Mouse (Mus musculus) right cerebral cortex, adult 2 months (tissue): Measurements from ENCODE around the gene Sec24c.
A peak's percentile ranks its signal among the peaks of the same experiment; 100 is the strongest.
"Not testable (repeated sequence)": the region's sequence is repeated elsewhere in the genome, so short reads cannot be mapped to it uniquely, and the experiment has no call there.

Experiments used
- DNase-seq, 2 experiments: peaks; one replicate each; pipeline ENCODE4 v3.0.0; 2021 to 2022; ENCODE audit warnings: low spot score in 2 of 2

Gene Sec24c

DNA sequence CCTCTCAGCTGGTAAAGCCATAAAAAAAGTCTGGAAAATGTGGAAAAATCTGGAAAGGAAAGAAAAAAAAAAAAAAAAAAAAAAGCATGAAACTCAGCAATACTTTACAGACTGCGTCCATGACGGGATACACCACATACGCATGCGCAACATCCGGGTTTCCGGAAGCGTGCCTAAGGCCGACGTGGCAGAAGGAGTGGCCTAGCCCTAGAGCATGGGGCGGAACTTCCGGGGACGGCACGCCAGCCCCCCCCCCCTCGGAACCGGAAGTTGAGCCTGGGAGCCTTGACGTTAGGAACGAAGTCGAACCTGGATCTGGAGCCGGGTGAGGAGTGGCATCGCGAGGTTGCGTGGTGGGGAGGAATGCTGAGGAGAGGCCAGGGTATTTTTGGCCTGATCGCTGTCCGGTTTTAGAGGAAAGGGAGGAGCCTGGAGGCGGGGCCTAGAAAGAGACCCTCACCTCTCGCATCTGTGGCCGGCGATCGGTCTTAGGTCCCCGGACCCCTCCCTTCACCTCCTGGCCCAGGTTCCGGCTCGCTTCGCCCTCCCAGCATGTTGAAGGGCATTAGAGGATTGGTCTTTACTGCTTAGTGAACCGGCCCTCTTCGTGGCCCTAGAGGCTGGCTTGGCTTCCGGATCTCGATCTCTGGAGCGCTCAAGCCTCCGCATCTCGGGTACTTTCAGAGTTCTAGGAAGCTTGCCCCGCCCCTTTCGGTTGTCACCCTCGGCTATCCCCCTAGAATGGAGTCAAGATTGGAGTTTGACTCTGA lies at the start of gene Sec24c:
Sec24c (plus strand) TSS at position 245 of the 770 bp plus-strand sequence.
- peak; percentile 92 to 99 for DNase-seq

DNA sequence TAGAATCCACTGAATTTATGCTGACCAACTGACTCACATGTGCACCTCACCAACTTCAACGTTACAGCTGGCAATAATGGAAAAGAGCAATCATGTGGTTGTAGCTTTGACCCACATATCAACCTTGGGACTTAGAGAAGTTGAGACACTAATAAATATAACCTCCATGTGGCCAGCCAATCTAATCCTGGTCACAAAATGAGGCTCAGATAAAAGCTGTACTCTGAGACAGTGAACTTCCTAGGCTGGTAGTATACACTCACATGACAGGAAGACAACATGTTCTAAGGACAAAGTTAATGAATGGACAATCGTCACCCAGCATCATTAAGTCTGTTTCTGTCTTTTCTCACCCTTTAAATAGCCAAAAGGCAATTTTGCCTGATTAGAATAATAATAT lies 47.7 kb upstream of the Sec24c start:
- DNase-seq: no peak

DNA sequence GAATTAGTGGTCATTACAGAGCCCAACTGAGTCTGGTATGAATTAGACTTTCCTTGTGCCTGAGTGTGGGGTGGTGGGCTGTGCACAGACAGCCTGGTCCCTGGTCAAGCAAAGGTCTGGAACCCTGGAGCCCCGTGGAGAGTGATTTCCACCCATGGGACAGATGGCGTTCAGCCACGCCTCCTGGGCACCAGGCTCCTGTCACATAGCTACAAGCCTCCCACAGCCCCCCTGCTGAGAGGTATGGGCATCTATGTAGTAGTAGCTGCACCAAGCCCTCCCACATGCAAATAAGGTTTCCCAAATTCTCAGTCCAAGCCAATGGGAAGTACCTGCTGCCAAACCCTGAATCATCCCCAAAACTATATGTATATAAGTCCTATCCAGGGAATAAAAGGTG lies 47.1 kb upstream of the Sec24c start:
- no peak for DNase-seq

DNA sequence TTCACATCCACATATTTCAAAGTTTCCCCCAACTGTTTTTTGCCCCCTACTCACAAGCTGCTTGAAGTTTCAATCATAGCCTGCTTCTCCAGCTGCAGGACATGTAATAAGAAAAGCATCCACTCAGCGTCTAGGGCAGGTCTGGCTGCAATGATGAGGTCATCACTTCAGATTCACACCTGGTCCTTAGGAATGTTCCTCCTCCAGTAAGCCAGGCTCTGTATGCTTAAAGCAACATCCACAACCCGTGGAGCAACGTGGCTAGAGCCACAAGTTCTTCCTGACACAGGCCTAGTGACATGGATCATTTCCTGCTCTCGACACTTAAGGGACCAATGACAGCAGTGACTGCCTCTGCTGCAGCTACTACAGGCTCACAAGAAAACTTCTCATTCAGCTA lies 42.9 kb upstream of the Sec24c start:
- no peak for DNase-seq

DNA sequence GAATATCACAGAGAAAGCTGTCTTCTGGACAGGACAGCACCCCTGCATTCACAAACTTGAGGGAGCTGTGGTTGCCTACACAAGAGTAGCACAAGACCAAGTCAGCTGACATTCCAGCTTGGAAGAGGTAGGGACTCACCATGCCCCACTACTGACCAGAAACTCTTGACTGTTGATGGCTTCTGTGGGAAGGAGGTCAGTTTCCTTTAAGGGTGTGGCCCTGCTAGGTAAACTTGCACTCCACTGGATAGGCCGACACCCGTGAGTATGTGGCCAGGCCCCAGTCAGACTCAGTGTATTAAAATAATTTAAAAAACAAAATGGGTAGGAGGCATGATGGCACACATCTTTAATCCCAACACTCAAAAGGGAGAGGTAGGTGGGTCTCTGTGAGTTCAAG lies 38.6 kb upstream of the Sec24c start:
- no peak for DNase-seq

DNA sequence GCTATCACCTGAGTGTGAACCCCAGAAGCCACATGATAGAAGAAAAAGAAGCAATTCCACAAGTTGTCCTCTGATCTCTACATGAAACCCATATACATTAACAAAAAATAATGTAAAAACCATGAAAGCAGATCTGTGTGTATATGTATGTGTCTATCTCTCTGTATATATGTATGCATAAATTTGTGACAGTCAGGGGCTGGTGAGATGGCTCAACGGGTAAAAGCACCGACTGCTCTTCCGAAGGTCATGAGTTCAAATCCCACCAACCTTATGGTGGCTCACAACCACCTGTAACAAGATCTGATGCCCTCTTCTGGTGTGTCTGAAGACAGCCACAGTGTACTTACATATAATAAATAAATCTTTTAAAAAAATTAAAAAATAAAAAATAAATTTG lies 37.1 kb upstream of the Sec24c start:
- DNase-seq: not testable (repeated sequence)

DNA sequence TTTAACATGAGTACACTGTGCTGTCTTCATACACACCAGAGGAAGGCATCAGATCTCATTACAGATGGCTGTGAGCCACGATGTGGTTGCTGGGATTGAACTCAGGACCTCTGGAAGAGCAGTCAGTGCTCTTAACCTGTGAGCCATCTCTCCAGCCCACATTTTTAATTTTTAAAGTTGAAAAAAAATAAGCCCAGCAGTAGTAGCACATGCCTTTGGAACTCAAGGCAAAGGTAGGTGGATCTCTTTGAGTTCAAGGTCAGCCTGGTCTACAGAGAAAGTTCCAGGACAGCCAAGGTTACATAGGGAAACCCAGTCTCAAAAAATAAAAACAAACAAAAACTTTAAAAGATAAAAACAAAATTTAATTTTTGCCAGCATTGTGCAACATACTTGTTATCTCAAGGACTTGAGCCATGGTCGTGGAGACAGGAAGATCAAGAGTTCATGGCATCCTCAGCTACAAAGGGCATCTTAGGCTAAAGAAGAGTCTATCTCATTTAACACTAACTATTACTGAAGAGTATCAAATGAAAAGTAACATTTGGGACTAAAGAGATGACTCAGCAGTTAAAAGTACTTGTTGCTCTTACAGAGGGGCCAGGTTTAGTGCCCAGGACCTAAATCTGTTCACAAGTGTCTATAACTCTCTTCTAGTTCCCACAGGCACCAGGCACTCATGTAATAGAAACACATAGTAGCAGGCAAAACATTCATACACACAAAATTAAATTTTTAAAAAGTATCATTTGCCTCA lies 36.1 kb upstream of the Sec24c start:
- DNase-seq: no peak

DNA sequence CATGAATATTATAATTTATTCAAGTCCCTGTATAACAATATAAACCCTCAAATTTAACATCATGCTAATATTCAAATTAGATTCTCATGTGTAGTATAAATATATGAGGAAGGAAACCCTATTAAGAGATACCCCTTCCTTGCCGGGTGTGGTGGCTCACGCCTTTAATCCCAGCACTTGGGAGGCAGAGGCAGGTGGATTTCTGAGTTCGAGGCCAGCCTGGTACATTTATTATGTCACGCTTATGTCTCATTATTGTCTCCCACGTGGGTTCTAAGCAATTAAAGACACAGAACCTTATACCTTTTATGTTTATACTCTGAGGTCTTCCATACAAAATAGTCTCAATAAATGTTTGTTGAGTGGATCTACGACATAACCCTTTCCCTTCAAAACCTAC lies 35.4 kb upstream of the Sec24c start:
- DNase-seq: no peak

DNA sequence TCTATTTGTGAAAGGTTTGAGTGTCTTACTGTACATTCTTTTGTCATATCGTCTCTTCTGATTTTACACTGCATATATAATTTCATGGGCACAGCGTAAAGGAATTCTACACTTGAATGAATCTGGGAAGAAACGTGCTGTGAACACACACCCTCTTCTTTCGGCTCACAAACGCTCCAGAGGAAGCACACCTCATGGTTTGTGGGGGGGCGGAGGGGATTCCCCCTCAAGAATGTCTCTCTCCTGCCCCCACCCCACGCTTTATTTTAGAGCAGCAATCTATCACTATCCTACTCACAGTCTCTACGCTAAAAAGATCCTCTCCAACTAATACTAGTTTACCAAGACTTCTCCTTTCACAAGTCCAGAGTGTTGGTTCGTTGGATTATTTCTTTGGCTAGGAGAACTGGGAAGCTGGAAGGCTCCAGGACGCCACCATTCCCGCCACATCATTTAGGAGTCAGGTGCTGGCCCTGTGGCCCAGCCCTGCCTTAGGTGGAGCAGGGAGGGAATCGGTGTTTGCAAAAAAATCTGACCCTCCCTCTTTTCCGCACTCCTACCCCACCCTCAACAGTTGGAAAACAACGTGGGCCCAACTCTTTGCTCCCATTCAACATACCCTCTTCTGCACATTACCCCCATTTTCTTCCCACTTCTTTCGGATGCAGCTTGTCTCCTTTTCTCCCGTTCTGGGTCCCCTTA lies 34.0 kb upstream of the Sec24c start:
- peak in 1 of 2 experiments; percentile 33 for DNase-seq

DNA sequence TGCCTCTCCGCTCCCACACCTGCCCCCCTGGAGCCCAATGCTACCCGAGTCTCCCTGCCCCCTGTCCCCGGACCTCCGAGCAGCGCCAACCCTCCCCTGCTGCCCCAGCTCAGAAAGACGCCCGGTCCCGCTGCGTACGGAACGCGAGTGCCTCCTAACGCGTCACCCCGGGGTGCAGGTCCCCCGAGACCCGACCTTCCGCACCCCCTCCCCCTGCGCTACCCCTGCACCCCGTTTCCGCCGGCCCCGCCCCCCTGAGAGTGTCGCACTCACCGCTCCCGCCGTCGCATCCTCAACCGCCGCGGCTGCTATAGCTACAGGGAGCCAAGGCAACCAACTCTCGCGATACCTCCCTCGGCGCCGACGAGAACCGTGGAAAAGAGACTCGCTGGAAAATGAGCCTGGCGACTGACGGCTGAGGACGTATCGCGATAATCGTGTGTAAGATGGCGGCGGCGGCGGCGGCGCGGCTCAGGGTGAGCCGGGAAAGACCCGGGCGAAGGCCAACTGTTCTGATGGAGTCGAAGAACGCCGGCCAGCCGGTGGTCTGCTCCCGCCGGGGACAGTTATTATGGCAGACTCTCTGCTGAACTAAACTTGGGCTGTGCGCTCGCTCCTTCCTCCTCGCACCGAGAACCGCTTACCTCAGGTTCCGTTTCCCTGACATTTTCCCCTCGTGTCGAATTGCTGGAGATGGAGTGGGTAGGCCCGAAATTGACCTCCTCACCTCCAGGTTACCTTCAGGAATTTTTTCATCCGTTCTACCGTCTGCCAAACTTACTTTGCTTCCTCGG lies 33.3 kb upstream of the Sec24c start, which contains the start of gene Usp54:
Usp54 (minus strand) TSS at position 420 of the 794 bp plus-strand sequence.
- peak; percentile 98 to 99 for DNase-seq

DNA sequence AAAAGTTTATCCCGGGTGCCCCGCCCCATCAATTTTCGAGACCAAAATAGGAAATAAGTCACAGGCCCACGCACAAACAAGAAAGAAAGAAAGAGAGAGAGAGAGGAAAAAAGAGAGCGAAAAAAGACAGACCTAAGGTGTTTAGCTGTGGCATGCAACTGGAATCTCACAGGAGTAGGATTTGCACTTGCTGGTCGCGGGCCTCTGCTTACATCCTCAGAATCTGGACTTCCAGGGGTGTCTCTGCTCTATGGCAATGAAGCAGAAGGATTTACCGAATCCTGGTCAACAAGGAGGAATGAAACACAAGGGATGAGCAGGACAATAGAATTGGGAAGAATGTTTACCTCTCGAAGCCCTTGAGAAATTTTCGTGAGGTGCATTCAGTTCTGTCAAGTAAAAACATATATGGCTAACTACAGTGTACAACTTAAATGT lies 32.7 kb upstream of the Sec24c start:
- DNase-seq: no peak

DNA sequence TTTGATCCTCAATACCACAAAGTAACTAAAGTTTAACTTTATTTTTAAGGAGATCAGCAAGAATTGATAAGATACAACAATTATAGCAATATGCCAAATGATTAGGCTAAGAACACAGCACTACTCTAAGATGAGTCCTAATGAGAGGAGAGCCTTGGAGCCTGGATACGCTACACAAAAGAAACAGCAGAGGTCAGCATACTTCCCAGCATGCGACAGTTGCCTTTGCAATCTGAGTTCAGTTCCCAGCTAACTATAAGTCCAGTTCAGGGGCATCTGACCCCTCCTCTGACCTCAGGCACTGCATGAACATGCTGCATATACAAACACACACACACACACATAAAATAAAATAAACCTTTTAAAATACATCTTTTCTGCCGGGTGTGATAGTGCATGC lies 28.6 kb upstream of the Sec24c start:
- no peak for DNase-seq

DNA sequence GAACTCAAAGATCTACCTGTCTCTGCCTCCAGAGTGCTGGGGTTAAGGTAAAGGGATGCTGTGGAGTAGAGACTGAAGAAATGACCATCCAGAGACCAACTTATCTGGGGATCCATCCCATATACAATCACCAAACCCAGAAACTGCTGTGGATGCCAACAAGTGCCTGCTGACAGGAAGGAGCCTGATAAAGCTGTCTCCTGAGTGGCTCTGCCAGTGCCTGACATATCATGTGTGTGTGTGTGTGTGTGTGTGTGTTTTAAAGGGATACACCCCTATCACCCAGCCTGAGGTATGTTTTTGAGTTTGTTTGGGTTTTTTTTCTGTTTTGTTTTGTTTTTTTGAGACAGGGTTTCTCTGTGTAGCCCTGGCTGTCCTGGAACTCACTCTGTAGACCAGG lies 27.7 kb upstream of the Sec24c start:
- DNase-seq: no peak

DNA sequence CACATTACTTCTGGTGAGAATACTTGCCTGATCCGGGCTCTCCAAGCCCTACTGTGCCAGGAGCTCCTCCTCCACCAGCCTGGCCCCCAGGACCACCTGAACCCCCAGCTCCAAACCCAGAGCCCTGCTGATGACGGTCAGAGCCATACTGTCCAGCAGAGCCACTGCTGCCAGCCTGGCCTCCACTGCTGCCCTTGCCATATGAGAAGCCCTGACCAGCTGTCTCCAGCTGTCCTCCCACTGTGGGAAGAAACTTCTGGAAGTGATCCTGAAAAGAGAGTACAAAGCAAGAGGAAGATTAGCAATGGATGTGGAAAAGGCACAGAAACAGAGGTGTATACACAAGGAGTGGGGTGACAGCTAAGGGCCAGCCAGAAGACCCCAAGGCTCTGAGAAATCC lies 23.1 kb upstream of the Sec24c start:
- no peak for DNase-seq

DNA sequence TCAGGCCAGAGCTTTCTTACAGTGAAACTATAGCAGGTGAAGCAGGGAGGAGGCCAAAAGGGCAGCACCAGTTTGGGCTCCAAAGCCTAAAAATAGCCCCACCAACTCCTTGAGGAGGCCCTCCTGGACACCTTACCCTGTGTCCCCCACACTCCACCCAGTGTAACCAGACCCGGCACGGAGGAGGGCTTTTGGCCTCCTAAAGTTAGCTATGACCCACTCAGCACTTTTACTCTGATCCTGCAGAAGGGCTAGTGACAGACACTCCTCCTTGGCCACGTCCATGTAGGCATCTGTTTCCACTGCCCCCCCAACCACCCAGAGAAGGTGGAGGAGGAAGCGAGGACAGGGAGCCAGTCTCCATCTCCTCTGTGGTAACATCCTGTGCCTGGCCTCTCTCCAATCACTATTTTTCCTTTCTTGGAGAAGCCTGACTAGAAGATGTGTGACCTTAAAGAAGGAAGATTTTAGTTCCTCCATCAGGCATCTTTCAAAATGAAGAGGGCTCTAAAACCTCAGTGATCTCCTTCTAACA lies 22.3 kb upstream of the Sec24c start:
- DNase-seq: no peak

DNA sequence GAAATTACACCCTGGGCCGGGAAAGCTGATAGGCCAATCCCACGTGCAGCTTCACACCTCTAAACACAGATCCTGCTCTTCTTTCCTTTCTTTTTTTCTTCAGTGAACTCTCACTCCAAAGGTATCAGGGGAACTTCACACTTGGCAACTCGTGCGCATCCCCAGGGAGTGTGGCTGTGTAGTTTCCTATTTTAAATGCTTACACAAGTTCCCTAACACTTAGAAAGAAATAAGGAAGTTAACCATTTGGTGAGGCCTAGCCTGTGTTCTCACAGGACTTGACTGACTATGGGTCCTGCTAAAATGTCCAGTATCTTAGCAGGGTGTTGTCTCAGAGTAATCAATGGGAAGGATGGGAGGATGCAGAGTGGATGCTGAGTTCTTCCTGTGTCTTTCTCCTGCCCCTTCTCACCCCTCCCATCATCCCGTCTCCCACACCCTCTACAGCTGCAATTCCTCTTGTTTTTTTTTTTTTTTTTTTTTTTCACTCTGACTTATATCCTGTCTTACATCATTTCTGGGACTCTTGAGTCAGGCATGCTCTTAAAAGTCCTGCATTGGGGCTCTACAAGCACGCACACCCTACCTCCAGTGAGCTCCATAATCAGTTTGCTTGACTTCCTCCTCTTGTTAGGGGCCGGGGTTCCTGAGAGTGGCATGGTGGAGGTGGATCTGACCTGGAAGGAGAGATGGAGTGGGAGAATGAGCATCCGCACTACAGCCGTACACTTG lies 19.3 kb upstream of the Sec24c start:
- no peak for DNase-seq

DNA sequence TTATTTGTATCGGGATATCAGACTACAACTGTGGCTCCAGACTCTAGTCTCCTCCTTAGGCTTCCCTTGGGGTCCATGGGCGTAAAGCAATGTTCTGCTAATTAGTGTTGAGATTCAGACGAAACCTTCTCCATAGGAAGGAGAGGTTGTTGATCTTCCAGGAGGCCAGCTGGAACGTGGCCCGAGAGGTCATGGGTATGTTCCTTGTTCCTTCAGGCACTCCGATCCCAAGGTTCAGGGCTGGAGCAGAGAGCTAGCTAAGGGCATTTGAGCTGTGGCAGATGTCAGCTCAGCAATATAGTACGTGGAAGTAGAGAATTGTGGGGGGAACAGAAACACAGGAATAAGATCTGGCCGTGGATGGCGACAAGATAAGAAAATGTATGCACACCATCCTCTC lies 18.4 kb upstream of the Sec24c start:
- DNase-seq: no peak

DNA sequence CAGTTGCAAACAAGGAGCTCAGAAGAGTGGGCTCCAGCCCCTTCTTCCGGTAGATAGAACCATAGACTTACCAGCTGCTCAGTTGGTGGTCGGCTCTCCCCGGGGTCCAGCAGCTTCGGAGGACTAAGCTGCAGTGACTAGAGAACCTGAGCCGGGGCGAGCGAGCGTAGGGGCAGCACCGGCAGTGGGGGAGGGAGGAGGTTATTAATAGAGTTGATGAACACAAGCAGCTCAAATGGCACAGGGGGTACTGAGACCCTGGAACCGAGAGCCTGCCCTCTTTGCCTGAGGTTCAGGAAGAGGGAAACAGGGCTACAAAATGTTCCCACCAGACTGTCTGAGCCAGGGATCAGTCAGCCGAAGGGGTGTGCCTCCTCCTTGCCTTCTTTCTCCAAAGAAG lies 17.7 kb upstream of the Sec24c start, which contains the start of gene Myoz1:
Myoz1 (minus strand) TSS at position 180 of the 400 bp plus-strand sequence.
- DNase-seq: no peak

DNA sequence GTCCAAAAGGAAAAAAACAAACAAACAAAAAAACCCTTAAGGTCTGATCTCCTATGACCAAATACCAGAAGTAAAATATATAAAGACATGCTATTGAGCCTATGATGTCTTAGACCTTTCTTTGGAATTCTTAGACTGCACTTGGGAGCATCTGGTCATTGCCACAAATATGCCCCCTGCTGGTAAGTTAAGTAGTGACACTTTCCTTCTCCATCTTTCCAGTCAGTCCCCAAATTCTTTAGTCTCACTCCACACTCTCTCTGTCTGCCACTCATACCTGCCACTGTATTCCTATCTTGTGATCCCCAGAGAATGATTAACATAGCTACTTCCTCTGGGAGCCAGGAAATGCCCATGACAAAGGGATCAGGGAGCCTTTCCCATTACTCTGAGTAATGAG lies 15.8 kb upstream of the Sec24c start:
- DNase-seq: peak; percentile 55 to 62

DNA sequence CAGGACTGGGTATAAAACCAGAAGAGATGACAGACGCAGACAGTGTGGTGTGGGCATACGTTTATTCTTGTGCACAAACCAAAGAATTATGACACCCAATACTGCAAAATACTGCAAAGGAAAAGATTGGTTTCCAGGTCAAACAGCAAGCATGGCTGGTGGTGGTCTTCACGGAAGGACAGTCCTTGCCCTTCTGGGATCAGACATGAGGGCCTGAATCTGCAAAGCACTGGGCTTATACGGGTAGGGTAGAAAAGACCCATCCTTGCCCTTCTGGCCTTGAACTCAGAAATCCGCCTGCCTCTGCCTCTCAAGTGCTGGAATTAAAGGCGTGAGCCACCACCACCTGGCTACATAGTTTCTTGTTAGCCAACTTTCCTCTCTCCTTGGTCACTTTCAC lies 15.2 kb upstream of the Sec24c start:
- DNase-seq: no peak

DNA sequence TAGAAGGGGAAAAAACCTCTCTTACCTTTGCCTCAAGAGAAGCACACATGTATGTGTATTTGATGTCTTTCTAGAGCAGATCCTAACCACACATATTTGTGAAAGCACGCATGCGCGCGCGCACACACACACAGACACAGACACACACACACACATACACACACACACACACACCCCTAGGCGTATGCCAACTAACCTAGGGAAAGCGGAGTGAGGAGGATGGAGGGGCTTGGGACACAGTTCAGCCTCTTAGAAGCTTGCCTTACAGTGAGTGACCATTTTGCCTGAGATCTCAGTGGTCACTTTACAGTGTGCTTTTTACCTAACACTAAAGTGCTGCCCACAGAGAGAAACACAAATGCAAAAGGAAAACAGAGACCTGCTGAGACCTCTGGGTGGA lies 14.4 kb upstream of the Sec24c start:
- DNase-seq: no peak
